15 mouse cellular contexts compared by ENCODE assay signal in genomic region chr5:39417845-39418154, GRCm38 (mm10).
DNase-seq lines count a peak whose midpoint lies in the region; ATAC-seq and TF ChIP-seq lines count a peak whose summit lies in the region.
"Had no signal": no experiment of that assay in that cellular context is flagged by ENCODE, and none has a peak within 500 bp of the region (broad histone marks: within the 10 kb centered on the region; RNA-seq: fewer than 3 reads in every experiment).

No protein-coding gene starts in this region.

- H3K9ac ChIP-seq in forebrain, embryonic 13.5 days, result no peak overlapping the region
- H3K9ac ChIP-seq in neural tube, embryonic 11.5 days (ENCODE audit: low read length), result no peak overlapping the region
- H3K9ac ChIP-seq in forebrain, postnatal 0 days, result no peak overlapping the region
- no peak overlapping the region for H3K9ac ChIP-seq in neural tube, embryonic 15.5 days (replicated peaks)
- H3K9ac ChIP-seq in intestine, postnatal 0 days (ENCODE audit: low read depth, low read length), result no peak overlapping the region
- H3K9ac ChIP-seq: hindbrain, embryonic 15.5 days had no signal

- no peak for TF ChIP-seq CTCF in forebrain, postnatal 0 days (IDR thresholded peaks at IDR 0.05; ENCODE audit: low read depth)
- TF ChIP-seq CTCF in intestine, postnatal 0 days (IDR thresholded peaks at IDR 0.05; ENCODE audit: low read depth), result no peak

- H3K4me2 ChIP-seq in forebrain, embryonic 13.5 days, result no peak overlapping the region
- H3K4me2 ChIP-seq in neural tube, embryonic 11.5 days (ENCODE audit: low read depth), result no peak overlapping the region
- no peak overlapping the region for H3K4me2 ChIP-seq in forebrain, postnatal 0 days (ENCODE audit: low read depth)
- no peak overlapping the region; the same call in 1 of the 2 replicates for H3K4me2 ChIP-seq in neural tube, embryonic 15.5 days
- H3K4me2 ChIP-seq in intestine, postnatal 0 days (replicated peaks; ENCODE audit: low read depth), result no peak overlapping the region
- H3K4me2 ChIP-seq: hindbrain, embryonic 15.5 days had no signal

- H3K4me1 ChIP-seq in forebrain, embryonic 13.5 days, result peaks cover 22% of the 10 kb centered on the region
- H3K4me1 ChIP-seq in forebrain, embryonic 10.5 days, result peaks cover 14% of the 10 kb centered on the region
- 0 out of 2 replicates have a peak, but pooled peaks cover 2% of the 10 kb centered on the region for H3K4me1 ChIP-seq in neural tube, embryonic 11.5 days (ENCODE audit: control insufficient read depth, insufficient read depth, low read length)
- H3K4me1 ChIP-seq in forebrain, postnatal 0 days (ENCODE audit: insufficient read depth), result no peaks in the 10 kb centered on the region
- peaks cover 12% of the 10 kb centered on the region for H3K4me1 ChIP-seq in neural tube, embryonic 15.5 days
- H3K4me1 ChIP-seq in intestine, postnatal 0 days (replicated peaks; ENCODE audit: control insufficient read depth, insufficient read depth, low read length), result no peaks in the 10 kb centered on the region
- H3K4me1 ChIP-seq: heart, embryonic 10.5 days had no signal

- DNase-seq in forebrain, embryonic 10.5 days (ENCODE audit: extremely low spot score, low spot score), result no peak
- DNase-seq in neural tube, embryonic 11.5 days (ENCODE audit: low spot score), result no peak
- DNase-seq in neural tube, embryonic 10.5 days (ENCODE audit: extremely low spot score, low spot score), result no peak
- no peak for DNase-seq in forebrain, postnatal 0 days
- no peak for DNase-seq in ovary, postnatal 10 days (ENCODE audit: low spot score)
- DNase-seq: adrenal gland, adult 2 months; adrenal gland, postnatal 36 days; gastrocnemius, postnatal 36 days; heart, postnatal 14 days; kidney, adult 18-20 months had no signal

- no peaks in the 10 kb centered on the region for H3K36me3 ChIP-seq in forebrain, embryonic 13.5 days (ENCODE audit: poor library complexity, severe bottlenecking)
- no peaks in the 10 kb centered on the region for H3K36me3 ChIP-seq in forebrain, embryonic 10.5 days (replicated peaks)
- H3K36me3 ChIP-seq in neural tube, embryonic 11.5 days (ENCODE audit: control insufficient read depth, insufficient read depth, low read length), result no peaks in the 10 kb centered on the region
- no peaks in the 10 kb centered on the region for H3K36me3 ChIP-seq in forebrain, postnatal 0 days (ENCODE audit: insufficient read depth)
- H3K36me3 ChIP-seq in neural tube, embryonic 15.5 days, result no peaks in the 10 kb centered on the region
- H3K36me3 ChIP-seq in intestine, postnatal 0 days (ENCODE audit: control insufficient read depth, insufficient read depth), result no peaks in the 10 kb centered on the region
- H3K36me3 ChIP-seq: heart, embryonic 10.5 days; hindbrain, embryonic 15.5 days had no signal

- no peaks in the 10 kb centered on the region for H3K9me3 ChIP-seq in forebrain, embryonic 13.5 days (replicated peaks)
- H3K9me3 ChIP-seq in forebrain, embryonic 10.5 days, result no peaks in the 10 kb centered on the region
- H3K9me3 ChIP-seq in neural tube, embryonic 11.5 days (ENCODE audit: control insufficient read depth, low read length), result no peaks in the 10 kb centered on the region
- no peaks in the 10 kb centered on the region for H3K9me3 ChIP-seq in forebrain, postnatal 0 days (ENCODE audit: low read length)
- no peaks in the 10 kb centered on the region for H3K9me3 ChIP-seq in neural tube, embryonic 15.5 days (replicated peaks)
- no peaks in the 10 kb centered on the region for H3K9me3 ChIP-seq in intestine, postnatal 0 days (ENCODE audit: control insufficient read depth)
- H3K9me3 ChIP-seq: heart, embryonic 10.5 days; hindbrain, embryonic 15.5 days had no signal

- ATAC-seq in forebrain, embryonic 13.5 days, result peak; percentile 50; the same call in 1 of the 2 replicates
- ATAC-seq in neural tube, embryonic 11.5 days (ENCODE audit: insufficient read depth, low FRiP score, low TSS enrichment), result 0 out of 2 replicates have a peak, but pooled peaks have one; percentile 13
- ATAC-seq in forebrain, postnatal 0 days, result 0 out of 2 replicates have a peak, but pooled peaks have one; percentile 16
- peak; percentile 39; the same call in 1 of the 2 replicates for ATAC-seq in neural tube, embryonic 15.5 days (ENCODE audit: low FRiP score)
- no peak for ATAC-seq in intestine, postnatal 0 days

- H3K27ac ChIP-seq in forebrain, embryonic 13.5 days, result no peak overlapping the region
- H3K27ac ChIP-seq in forebrain, embryonic 10.5 days, result no peak overlapping the region
- H3K27ac ChIP-seq in neural tube, embryonic 11.5 days (ENCODE audit: low read depth, low read length), result no peak overlapping the region; the same call in 1 of the 2 replicates
- no peak overlapping the region for H3K27ac ChIP-seq in forebrain, postnatal 0 days (ENCODE audit: low read depth, low read length)
- H3K27ac ChIP-seq in neural tube, embryonic 15.5 days (replicated peaks), result peak overlapping the region; percentile 54; the same call in 1 of the 2 replicates
- no peak overlapping the region for H3K27ac ChIP-seq in intestine, postnatal 0 days (ENCODE audit: low read depth, low read length)
- H3K27ac ChIP-seq: heart, embryonic 10.5 days had no signal

- no peaks in the 10 kb centered on the region for H3K27me3 ChIP-seq in forebrain, embryonic 13.5 days
- H3K27me3 ChIP-seq in forebrain, embryonic 10.5 days (ENCODE audit: poor library complexity, severe bottlenecking), result no peaks in the 10 kb centered on the region
- no peaks in the 10 kb centered on the region for H3K27me3 ChIP-seq in neural tube, embryonic 11.5 days (ENCODE audit: control insufficient read depth, insufficient read depth, low read length)
- no peaks in the 10 kb centered on the region for H3K27me3 ChIP-seq in forebrain, postnatal 0 days (ENCODE audit: insufficient read depth, low read length)
- H3K27me3 ChIP-seq in neural tube, embryonic 15.5 days (replicated peaks), result no peaks in the 10 kb centered on the region
- no peaks in the 10 kb centered on the region for H3K27me3 ChIP-seq in intestine, postnatal 0 days (replicated peaks; ENCODE audit: control insufficient read depth, insufficient read depth, low read length)
- H3K27me3 ChIP-seq: hindbrain, embryonic 15.5 days had no signal

- H3K4me3 ChIP-seq in forebrain, embryonic 13.5 days, result no peak overlapping the region
- no peak overlapping the region for H3K4me3 ChIP-seq in forebrain, embryonic 10.5 days
- no peak overlapping the region for H3K4me3 ChIP-seq in neural tube, embryonic 11.5 days (ENCODE audit: low read depth, low read length)
- no peak overlapping the region for H3K4me3 ChIP-seq in forebrain, postnatal 0 days (ENCODE audit: low read depth, low read length)
- no peak overlapping the region for H3K4me3 ChIP-seq in neural tube, embryonic 15.5 days (replicated peaks)
- no peak overlapping the region for H3K4me3 ChIP-seq in intestine, postnatal 0 days (ENCODE audit: low read depth, low read length)
- H3K4me3 ChIP-seq: heart, embryonic 10.5 days; hindbrain, embryonic 15.5 days had no signal

- 31% methylated on average over 3 of the region's 3 CpGs for WGBS in forebrain, embryonic 13.5 days
- 70% methylated on average over 3 of the region's 3 CpGs for WGBS in forebrain, embryonic 10.5 days
- 79% methylated on average over 3 of the region's 3 CpGs for WGBS in neural tube, embryonic 11.5 days
- WGBS in forebrain, postnatal 0 days, result 34% methylated on average over 3 of the region's 3 CpGs
- WGBS in neural tube, embryonic 15.5 days, result 50% methylated on average over 3 of the region's 3 CpGs
- WGBS in intestine, postnatal 0 days, result 85% methylated on average over 3 of the region's 3 CpGs
